Mouse (Mus musculus): ENCODE results near the gene Lrp8. TPM values are rescaled to one million over a fixed set of nuclear protein-coding genes. Genes with fewer than 3 reads are reported as not detected.

Lrp8 gene
- total and polyA plus RNA-seq, 3 experiments, result 25.2 to 33.2 TPM; not detected in 1

DNA sequence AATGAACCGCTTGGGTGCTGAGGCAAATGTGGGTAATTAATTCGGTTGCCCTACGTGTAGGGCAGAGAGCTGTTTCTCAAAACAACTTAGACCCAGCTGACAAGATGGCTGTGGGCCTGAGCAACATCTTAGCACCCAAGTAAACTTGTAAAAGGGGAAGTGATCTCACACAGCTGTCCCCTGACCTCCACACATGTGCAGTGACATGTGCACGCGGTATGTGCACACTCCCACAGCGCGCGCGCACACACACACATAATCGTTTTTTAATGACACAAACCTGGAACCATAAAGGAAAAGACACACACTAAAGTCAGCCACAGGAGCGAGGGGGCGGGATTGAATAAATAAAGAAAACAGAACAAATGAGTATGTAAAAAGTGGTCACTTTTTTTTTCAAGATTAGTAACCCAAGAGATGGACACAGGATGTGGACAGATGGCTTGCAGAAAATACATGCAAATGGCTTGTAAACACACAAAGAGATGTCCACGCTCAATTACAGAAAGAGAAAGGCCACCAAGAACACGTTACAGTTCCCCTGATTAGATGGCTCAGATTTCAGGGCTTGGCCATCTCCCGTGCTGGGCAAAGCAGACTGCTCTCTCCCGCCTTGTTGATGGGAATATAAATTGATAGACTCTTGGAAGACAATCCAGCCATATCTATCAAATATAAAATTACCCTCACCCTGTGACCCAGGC is 29.8 kb upstream of the Lrp8 start:
- TF ChIP-seq TAL1 (IDR thresholded peaks at IDR 0.05; ENCODE audit: low read length), result no peak
- TF ChIP-seq ETS1 (IDR thresholded peaks at IDR 0.05; ENCODE audit: low read depth, low read length), result no peak
- TF ChIP-seq JUND (IDR thresholded peaks at IDR 0.05; ENCODE audit: low read depth, low read length), result no peak
- no peak for TF ChIP-seq ZC3H11A (IDR thresholded peaks at IDR 0.05; ENCODE audit: low read depth, low read length)
- no peak for TF ChIP-seq ZKSCAN1 (IDR thresholded peaks at IDR 0.05; ENCODE audit: low read depth, low read length)
- no peak for TF ChIP-seq E2F4 (IDR thresholded peaks at IDR 0.05; ENCODE audit: borderline replicate concordance, low read depth, low read length)
- TF ChIP-seq EP300 (IDR thresholded peaks at IDR 0.05; ENCODE audit: low read depth in 1 of 2, low read length in 2 of 2), result no peak
- no peak for TF ChIP-seq MAZ (IDR thresholded peaks at IDR 0.05; ENCODE audit: low read depth, low read length)
- no peak for TF ChIP-seq MYB (IDR thresholded peaks at IDR 0.05; ENCODE audit: low read depth, low read length)
- peaks cover 3 to 15% of the 10 kb centered on the region in 2 experiments; a peak in 3 of 4 replicates for H3K4me1 ChIP-seq (ENCODE audit: control insufficient read depth in 1 of 2, insufficient read depth in 2 of 2, low read length in 2 of 2)
- H3K9me3 ChIP-seq (replicated peaks; ENCODE audit: insufficient read depth, low read length), result no peaks in the 10 kb centered on the region
- no peak for DNase-seq (ENCODE audit: low read depth, low spot score)
- H3K27ac ChIP-seq (ENCODE audit: control insufficient read depth, low read depth, low read length), result no peak overlapping the region
- peaks cover 0 to 1% of the 10 kb centered on the region in 2 experiments; a peak in 2 of 4 replicates for H3K27me3 ChIP-seq (ENCODE audit: control insufficient read depth in 1 of 2, insufficient read depth in 2 of 2, low read length in 2 of 2)
- H3K4me3 ChIP-seq (ENCODE audit: control insufficient read depth in 1 of 2, insufficient read depth in 1 of 2, low read depth in 2 of 2, low read length in 2 of 2), result no peak overlapping the region
- H3K79me2 ChIP-seq (ENCODE audit: control insufficient read depth, insufficient read depth, low read length, poor library complexity), result no peaks in the 10 kb centered on the region
- peaks cover 0 to 3% of the 10 kb centered on the region in 2 experiments; a peak in 2 of 4 replicates for H3K36me3 ChIP-seq (ENCODE audit: control insufficient read depth in 1 of 2, insufficient read depth in 2 of 2, low read length in 2 of 2)
- H3K9ac ChIP-seq (ENCODE audit: control insufficient read depth, low read depth, low read length, poor library complexity, severe bottlenecking), result no peak overlapping the region

DNA sequence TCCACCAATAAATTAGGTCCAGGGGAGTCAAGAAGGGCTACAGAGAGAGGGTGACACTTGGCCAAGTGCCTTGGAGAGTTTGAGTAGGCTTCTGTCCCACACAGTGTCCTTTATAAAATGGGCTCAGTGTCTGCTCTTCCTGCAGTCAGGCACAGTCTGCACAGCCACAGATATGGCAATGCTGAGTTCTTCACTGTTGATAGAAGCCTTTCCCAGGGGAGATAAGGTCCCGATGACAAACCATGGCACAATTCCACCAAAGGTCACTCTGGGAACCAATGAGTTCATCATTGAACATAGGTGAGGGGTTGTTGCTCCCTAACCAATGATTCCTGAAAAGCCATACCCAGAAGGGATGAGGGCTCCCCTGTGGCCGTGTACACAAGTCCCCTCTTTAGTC is 27.2 kb upstream of the Lrp8 start:
- Histone ChIP-seq H3K27ac (ENCODE audit: control insufficient read depth, low read depth, low read length) (no peak overlapping the region), H3K27me3 (ENCODE audit: control insufficient read depth in 1 of 2, insufficient read depth in 2 of 2, low read length in 2 of 2) (peaks cover 0 to under 1% of the 10 kb centered on the region in 2 experiments; a peak in 1 of 4 replicates), H3K79me2 (ENCODE audit: control insufficient read depth, insufficient read depth, low read length, poor library complexity) (no peaks in the 10 kb centered on the region), H3K9ac (ENCODE audit: control insufficient read depth, low read depth, low read length, poor library complexity, severe bottlenecking) (no peak overlapping the region), H3K4me1 (ENCODE audit: control insufficient read depth in 1 of 2, insufficient read depth in 2 of 2, low read length in 2 of 2) (peaks cover 3 to 18% of the 10 kb centered on the region in 2 experiments; a peak in 3 of 4 replicates), H3K36me3 (ENCODE audit: control insufficient read depth in 1 of 2, insufficient read depth in 2 of 2, low read length in 2 of 2) (peaks cover 0 to 3% of the 10 kb centered on the region in 2 experiments; a peak in 2 of 4 replicates), H3K9me3 (replicated peaks; ENCODE audit: insufficient read depth, low read length) (no peaks in the 10 kb centered on the region), H3K4me3 (ENCODE audit: control insufficient read depth in 1 of 2, insufficient read depth in 1 of 2, low read depth in 2 of 2, low read length in 2 of 2) (no peak overlapping the region)
- DNase-seq (ENCODE audit: low read depth, low spot score), result no peak
- TF ChIP-seq EP300 (IDR thresholded peaks at IDR 0.05; ENCODE audit: low read depth in 1 of 2, low read length in 2 of 2) (peak; percentile 27 to 48; a peak in 2 of 4 replicates), GATA1 (IDR thresholded peaks at IDR 0.05; ENCODE audit: low read depth, low read length) (peak; percentile 51; the same call in 1 of the 2 replicates), JUND (IDR thresholded peaks at IDR 0.05; ENCODE audit: low read depth, low read length) (no peak), TCF12 (IDR thresholded peaks at IDR 0.05; ENCODE audit: low read depth, low read length) (peak; percentile 41; the same call in 1 of the 2 replicates)

DNA sequence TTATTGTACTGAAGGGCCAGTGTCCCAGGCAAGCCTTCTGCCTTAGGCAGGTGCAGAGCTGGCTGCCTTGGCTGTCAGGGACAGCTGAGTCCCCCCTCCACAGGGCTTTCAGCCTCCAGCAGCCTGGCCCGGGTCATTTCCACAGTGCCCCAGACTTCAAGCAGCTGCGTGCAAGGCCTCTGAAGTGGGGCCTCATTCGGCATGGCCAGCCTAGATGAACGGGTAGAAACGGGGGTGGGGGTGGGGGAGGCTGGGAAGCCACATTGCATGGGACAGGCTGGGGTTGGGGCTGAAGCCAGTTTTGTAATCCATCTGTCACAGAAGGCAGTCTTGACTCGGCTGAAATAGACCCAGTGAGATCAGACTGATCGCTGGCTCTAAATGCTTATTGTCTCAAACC is 26.4 kb upstream of the Lrp8 start:
- TF ChIP-seq E2F4 (IDR thresholded peaks at IDR 0.05; ENCODE audit: borderline replicate concordance, low read depth, low read length) (no peak), ETS1 (IDR thresholded peaks at IDR 0.05; ENCODE audit: low read depth, low read length) (no peak), JUND (IDR thresholded peaks at IDR 0.05; ENCODE audit: low read depth, low read length) (no peak), ZKSCAN1 (IDR thresholded peaks at IDR 0.05; ENCODE audit: low read depth, low read length) (no peak), SMC3 (IDR thresholded peaks at IDR 0.05; ENCODE audit: low read depth, low read length) (no peak), BHLHE40 (IDR thresholded peaks at IDR 0.05; ENCODE audit: borderline replicate concordance, low read depth, low read length) (no peak)
- no peak overlapping the region for H3K27ac ChIP-seq (ENCODE audit: control insufficient read depth, low read depth, low read length)
- H3K36me3 ChIP-seq (ENCODE audit: control insufficient read depth in 1 of 2, insufficient read depth in 2 of 2, low read length in 2 of 2), result peaks cover 0 to 3% of the 10 kb centered on the region in 2 experiments; a peak in 2 of 4 replicates
- DNase-seq (ENCODE audit: low read depth, low spot score), result no peak
- H3K79me2 ChIP-seq (ENCODE audit: control insufficient read depth, insufficient read depth, low read length, poor library complexity), result no peaks in the 10 kb centered on the region
- peaks cover 0 to 3% of the 10 kb centered on the region in 2 experiments; a peak in 2 of 4 replicates for H3K27me3 ChIP-seq (ENCODE audit: control insufficient read depth in 1 of 2, insufficient read depth in 2 of 2, low read length in 2 of 2)
- no peak overlapping the region for H3K9ac ChIP-seq (ENCODE audit: control insufficient read depth, low read depth, low read length, poor library complexity, severe bottlenecking)
- peaks cover 3 to 18% of the 10 kb centered on the region in 2 experiments; a peak in 3 of 4 replicates for H3K4me1 ChIP-seq (ENCODE audit: control insufficient read depth in 1 of 2, insufficient read depth in 2 of 2, low read length in 2 of 2)
- no peaks in the 10 kb centered on the region for H3K9me3 ChIP-seq (replicated peaks; ENCODE audit: insufficient read depth, low read length)
- no peak overlapping the region for H3K4me3 ChIP-seq (ENCODE audit: control insufficient read depth in 1 of 2, insufficient read depth in 1 of 2, low read depth in 2 of 2, low read length in 2 of 2)
